Mouse (Mus musculus): ENCODE measurements around the gene Gfod2.

Gene Gfod2

GRCm38 (mm10) chr8:105758277-105759108 is at the start of gene Gfod2:
Gene Gfod2, minus strand, starts transcription at chr8:105758664.
- peak; percentile 96 for DNase-seq

GRCm38 (mm10) chr8:105807766-105808165 is 49.3 kb upstream of the Gfod2 start:
- DNase-seq, result no peak

- no peak for DNase-seq
These were observed 47.5 kb upstream of the Gfod2 start for GRCm38 (mm10) chr8:105805964-105806363.

GRCm38 (mm10) chr8:105805346-105805745 is 46.9 kb upstream of the Gfod2 start:
- DNase-seq, result no peak

- DNase-seq, result no peak
These were observed 46.3 kb upstream of the Gfod2 start for GRCm38 (mm10) chr8:105804797-105805196.

- DNase-seq, result no peak
These were observed 42.9 kb upstream of the Gfod2 start for GRCm38 (mm10) chr8:105801153-105801904.

- DNase-seq, result peak; percentile 34
These were observed 40.8 kb upstream of the Gfod2 start for GRCm38 (mm10) chr8:105799091-105799812.

GRCm38 (mm10) chr8:105798408-105798807 is 39.9 kb upstream of the Gfod2 start:
- DNase-seq, result no peak

GRCm38 (mm10) chr8:105795785-105796184 is 37.3 kb upstream of the Gfod2 start:
- no peak for DNase-seq

GRCm38 (mm10) chr8:105794009-105794598 is 35.6 kb upstream of the Gfod2 start:
- DNase-seq, result no peak

GRCm38 (mm10) chr8:105793331-105793730 is 34.9 kb upstream of the Gfod2 start:
- DNase-seq, result no peak

- no peak for DNase-seq
These were observed 31.2 kb upstream of the Gfod2 start for GRCm38 (mm10) chr8:105789626-105790025.

GRCm38 (mm10) chr8:105788927-105789326 is 30.5 kb upstream of the Gfod2 start:
- DNase-seq, result no peak

GRCm38 (mm10) chr8:105788241-105788640 is 29.8 kb upstream of the Gfod2 start:
- DNase-seq, result no peak

GRCm38 (mm10) chr8:105780298-105780697 is 21.8 kb upstream of the Gfod2 start:
- no peak for DNase-seq

GRCm38 (mm10) chr8:105777833-105778232 is 19.4 kb upstream of the Gfod2 start:
- DNase-seq, result no peak

- DNase-seq, result peak; percentile 14
These were observed 16.0 kb upstream of the Gfod2 start for GRCm38 (mm10) chr8:105774498-105774897.

GRCm38 (mm10) chr8:105773441-105773861 is 15.0 kb upstream of the Gfod2 start:
- DNase-seq, result no peak

GRCm38 (mm10) chr8:105771398-105772175 is 13.1 kb upstream of the Gfod2 start:
- DNase-seq, result no peak

GRCm38 (mm10) chr8:105770609-105771008 is 12.1 kb upstream of the Gfod2 start:
- DNase-seq, result no peak

GRCm38 (mm10) chr8:105768485-105769257 is 10.2 kb upstream of the Gfod2 start:
- DNase-seq, result no peak
